Mouse (Mus musculus) stomach, embryonic 16.5 days (tissue): ENCODE data around the gene Tmem132c. TPM values are rescaled to one million over a fixed set of nuclear protein-coding genes. Genes with fewer than 3 reads are reported as not detected.

Source experiments
- ATAC-seq: fragments of 200-750 bp; cut with Nextera tagmentation; 2 replicates; pipeline ENCODE4 v1.8.0; 2017; ENCODE audit warnings: moderate number of reproducible peaks, moderate TSS enrichment; ENCODE audit not compliant: insufficient read depth, low FRiP score
- H3K27ac ChIP-seq: fragments of 300-500 bp; sonication (generic); 2 replicates; pipeline ENCODE4 v1.5.1; 2014; ENCODE audit warnings: low read length
- H3K27me3 ChIP-seq: fragments of 300-500 bp; sonication (generic); 2 replicates; pipeline ENCODE4 v1.6.1; 2014; ENCODE audit warnings: low read length, control low read depth, mixed read lengths; ENCODE audit not compliant: control insufficient read depth, insufficient read depth
- H3K36me3 ChIP-seq: fragments of 300-500 bp; sonication (generic); 2 replicates; pipeline ENCODE4 v1.6.1; 2014; ENCODE audit warnings: low read length; ENCODE audit not compliant: control insufficient read depth, insufficient read depth
- H3K4me1 ChIP-seq: fragments of 300-500 bp; sonication (generic); 2 replicates; pipeline ENCODE4 v1.6.1; 2014; ENCODE audit warnings: low read length, control low read depth, mixed read lengths; ENCODE audit not compliant: control insufficient read depth, insufficient read depth
- H3K4me2 ChIP-seq: fragments of 300-500 bp; sonication (generic); 2 replicates; pipeline ENCODE4 v1.6.1; 2014; ENCODE audit warnings: low read depth, low read length, mixed read lengths
- H3K4me3 ChIP-seq: fragments of 300-500 bp; sonication (generic); replicated peaks from 2 replicates; pipeline ENCODE4 v1.5.1; 2014; ENCODE audit warnings: mild to moderate bottlenecking, low read length
- H3K9ac ChIP-seq: fragments of 300-500 bp; sonication (generic); 2 replicates; pipeline ENCODE4 v1.6.1; 2014; ENCODE audit warnings: low read length
- H3K9me3 ChIP-seq: fragments of 300-500 bp; sonication (generic); replicated peaks from 2 replicates; pipeline ENCODE4 v1.6.1; 2016; ENCODE audit warnings: low read length, control low read depth; ENCODE audit not compliant: control insufficient read depth
- WGBS: fragments of 180-500 bp; shearing (Covaris S2); extraction: QIAGEN DNeasy Blood & Tissue Kit; methylation state at CpG from one replicate; pipeline ENCODE4 v1.1.7; 2014; 5-methylcytosine and 5-hydroxymethylcytosine counted together
- polyA plus RNA-seq: library from polyadenylated mRNA; unstranded; fragments of >200 nt; fragmentation: Nextera tagmentation; extraction: Ambion mirVana; gene quantifications from 2 replicates; pipeline ENCODE4 v1.2.1, GENCODE M21; 2015

Gene Tmem132c
- polyA plus RNA-seq, 1 experiment from 2014 or later: 1.4 TPM

DNA sequence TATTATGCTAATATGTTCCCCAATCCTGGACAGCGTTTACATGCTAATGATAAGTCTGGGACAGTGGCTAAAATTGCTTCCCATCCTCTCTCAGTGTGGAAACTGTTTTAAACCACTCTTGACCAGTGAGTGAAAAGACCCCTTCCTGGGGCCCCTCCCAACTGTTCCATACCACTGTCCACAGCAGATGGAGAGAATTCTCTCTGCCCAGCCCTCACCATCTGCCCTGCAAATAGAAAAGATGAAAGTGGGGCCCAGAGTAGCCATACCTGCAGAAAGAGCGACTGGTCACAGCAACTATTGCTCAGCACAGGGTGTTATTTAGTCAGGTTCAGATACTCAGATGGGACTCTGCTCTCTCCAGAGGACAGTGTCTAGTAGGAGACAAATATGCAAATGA is 306.5 kb downstream of the Tmem132c start:
- H3K4me3 ChIP-seq: no peak overlapping the region
- no peak overlapping the region for H3K9ac ChIP-seq
- H3K27me3 ChIP-seq: no peaks in the 10 kb centered on the region
- no peaks in the 10 kb centered on the region for H3K4me1 ChIP-seq
- H3K4me2 ChIP-seq: no peak overlapping the region
- H3K27ac ChIP-seq: no peak overlapping the region
- H3K36me3 ChIP-seq: no peaks in the 10 kb centered on the region
- 77% methylated on average over 2 of the region's 2 CpGs for WGBS
- ATAC-seq: no peak
- no peaks in the 10 kb centered on the region for H3K9me3 ChIP-seq

DNA sequence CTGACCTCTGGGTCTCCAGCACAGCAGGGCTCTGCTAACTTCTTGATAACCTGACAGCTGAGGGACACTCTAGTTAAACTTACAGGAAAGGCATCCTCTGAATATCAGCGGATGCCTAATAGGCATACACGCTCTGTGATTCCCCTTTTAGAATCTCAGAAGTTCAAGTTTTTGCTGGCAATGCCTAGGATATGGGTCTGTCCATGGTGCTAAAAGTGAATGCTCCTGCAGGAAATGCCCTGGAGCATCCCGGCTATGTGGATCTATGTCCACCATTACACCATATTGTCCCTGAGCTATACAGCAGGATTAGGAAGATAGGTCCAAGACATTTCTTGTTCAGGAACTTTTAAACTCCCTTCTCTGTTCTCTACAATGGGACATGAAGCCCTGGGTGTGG is 319.5 kb downstream of the Tmem132c start:
- no peak overlapping the region for H3K4me3 ChIP-seq
- H3K9ac ChIP-seq: no peak overlapping the region
- no peaks in the 10 kb centered on the region for H3K9me3 ChIP-seq
- WGBS: 80% methylated on average over 3 of the region's 3 CpGs
- no peak overlapping the region for H3K27ac ChIP-seq
- no peak overlapping the region for H3K4me2 ChIP-seq
- no peaks in the 10 kb centered on the region for H3K36me3 ChIP-seq
- ATAC-seq: no peak
- no peaks in the 10 kb centered on the region for H3K27me3 ChIP-seq
- H3K4me1 ChIP-seq: no peaks in the 10 kb centered on the region

DNA sequence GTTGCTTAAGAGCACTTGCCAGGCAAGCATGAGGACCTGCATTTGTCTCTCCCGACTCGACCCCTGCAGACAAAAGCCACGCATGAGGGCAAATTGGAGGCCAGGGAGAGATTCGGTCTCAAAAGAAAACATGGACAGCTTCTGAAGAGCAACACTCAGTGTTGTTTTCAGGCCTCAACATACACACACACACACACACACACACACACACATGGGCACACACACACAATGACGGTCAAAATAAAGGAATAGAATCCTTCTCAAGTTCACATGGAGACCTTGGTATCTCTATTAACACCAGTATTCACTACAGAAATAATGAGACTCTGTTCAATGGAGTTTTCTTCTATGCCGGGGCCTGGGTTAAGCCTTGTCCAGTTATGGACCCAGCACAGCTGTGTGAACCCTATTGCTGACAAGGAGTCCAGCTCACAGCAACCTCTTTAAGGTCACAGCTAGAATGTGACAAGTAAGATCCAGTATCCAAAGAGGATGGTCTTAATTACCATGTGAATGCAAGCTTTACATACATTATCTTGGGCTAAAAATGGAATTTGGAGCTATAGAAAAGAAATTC is 325.6 kb downstream of the Tmem132c start:
- Histone ChIP-seq H3K27me3 (no peaks in the 10 kb centered on the region), H3K4me2 (no peak overlapping the region), H3K4me1 (no peaks in the 10 kb centered on the region), H3K4me3 (no peak overlapping the region), H3K9ac (no peak overlapping the region), H3K27ac (no peak overlapping the region), H3K36me3 (no peaks in the 10 kb centered on the region), H3K9me3 (no peaks in the 10 kb centered on the region)
- WGBS: 83% methylated on average over 6 of the region's 6 CpGs
- ATAC-seq: no peak

DNA sequence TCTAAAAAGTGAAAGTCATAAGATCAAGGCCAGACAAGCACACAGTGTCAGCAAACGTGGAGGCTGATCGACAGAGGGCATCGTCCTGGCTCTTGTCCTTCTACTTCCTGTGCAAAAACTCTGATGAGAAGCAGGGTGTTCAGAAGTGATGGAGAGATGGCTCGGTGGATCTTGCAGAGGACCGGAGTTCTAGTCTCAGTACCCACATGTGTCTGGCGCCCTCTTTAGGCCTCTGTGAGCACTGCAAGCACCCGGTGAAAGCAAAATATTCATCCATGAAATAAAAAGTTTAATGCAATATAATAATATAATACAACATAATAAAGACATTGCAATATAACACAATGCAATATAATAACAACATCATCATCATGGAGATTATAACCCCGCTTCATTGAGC is 335.8 kb downstream of the Tmem132c start:
- H3K4me2 ChIP-seq: no peak overlapping the region
- no peak for ATAC-seq
- H3K9me3 ChIP-seq: no peaks in the 10 kb centered on the region
- WGBS: 53% methylated on average over 8 of the region's 8 CpGs
- H3K4me1 ChIP-seq: no peaks in the 10 kb centered on the region
- no peak overlapping the region for H3K4me3 ChIP-seq
- H3K9ac ChIP-seq: no peak overlapping the region
- no peaks in the 10 kb centered on the region for H3K36me3 ChIP-seq
- H3K27ac ChIP-seq: no peak overlapping the region
- no peaks in the 10 kb centered on the region for H3K27me3 ChIP-seq

DNA sequence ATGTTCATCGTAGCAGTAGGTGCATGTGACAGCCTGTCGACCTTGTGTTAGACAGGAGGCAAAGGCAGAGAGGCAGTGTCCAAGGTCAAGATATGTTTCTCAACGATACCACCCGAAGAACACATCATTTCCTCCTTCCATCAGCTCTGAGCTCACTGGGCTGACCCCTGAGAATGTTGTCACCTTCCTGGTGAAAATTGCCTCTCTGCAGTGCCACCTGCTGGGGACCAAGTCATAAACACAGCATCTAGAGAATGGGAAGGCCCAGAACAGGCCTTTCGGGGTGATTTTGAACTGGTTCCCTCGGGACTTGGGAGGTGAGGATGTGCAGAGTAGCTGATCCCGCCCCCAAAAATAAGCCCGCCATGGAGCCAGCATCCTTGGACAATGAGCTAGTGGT is 342.1 kb downstream of the Tmem132c start:
- Histone ChIP-seq H3K27me3 (no peaks in the 10 kb centered on the region), H3K36me3 (no peaks in the 10 kb centered on the region; the same call in 1 of the 2 replicates), H3K4me3 (no peak overlapping the region), H3K9me3 (no peaks in the 10 kb centered on the region), H3K9ac (no peak overlapping the region), H3K4me1 (no peaks in the 10 kb centered on the region), H3K4me2 (no peak overlapping the region), H3K27ac (no peak overlapping the region)
- WGBS: 84% methylated on average over 8 of the region's 8 CpGs
- ATAC-seq: no peak

DNA sequence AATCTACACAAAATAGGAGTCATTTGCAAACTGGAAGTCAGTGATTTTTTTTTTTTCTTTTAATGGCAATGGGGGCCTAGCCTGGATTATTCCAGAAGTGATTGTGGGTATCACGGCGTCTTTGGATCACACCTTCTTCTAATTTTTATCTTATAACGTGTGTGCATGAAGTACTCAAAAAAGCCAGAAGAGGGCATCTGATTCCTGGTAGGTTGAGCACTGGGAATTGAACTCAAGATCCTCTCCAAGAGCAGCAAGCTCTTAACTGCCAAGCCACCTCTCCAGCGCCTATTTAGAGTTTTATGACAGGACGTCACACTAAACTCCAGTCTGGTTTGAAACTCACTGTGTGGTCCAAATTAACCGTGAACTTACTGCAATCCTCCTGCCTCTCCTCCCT is 346.2 kb downstream of the Tmem132c start:
- Histone ChIP-seq H3K4me1 (no peaks in the 10 kb centered on the region), H3K27me3 (no peaks in the 10 kb centered on the region), H3K36me3 (no peaks in the 10 kb centered on the region; the same call in 1 of the 2 replicates), H3K27ac (no peak overlapping the region), H3K4me3 (no peak overlapping the region), H3K9me3 (no peaks in the 10 kb centered on the region), H3K4me2 (no peak overlapping the region), H3K9ac (no peak overlapping the region)
- no peak for ATAC-seq
- 72% methylated on average over 6 of the region's 6 CpGs for WGBS

DNA sequence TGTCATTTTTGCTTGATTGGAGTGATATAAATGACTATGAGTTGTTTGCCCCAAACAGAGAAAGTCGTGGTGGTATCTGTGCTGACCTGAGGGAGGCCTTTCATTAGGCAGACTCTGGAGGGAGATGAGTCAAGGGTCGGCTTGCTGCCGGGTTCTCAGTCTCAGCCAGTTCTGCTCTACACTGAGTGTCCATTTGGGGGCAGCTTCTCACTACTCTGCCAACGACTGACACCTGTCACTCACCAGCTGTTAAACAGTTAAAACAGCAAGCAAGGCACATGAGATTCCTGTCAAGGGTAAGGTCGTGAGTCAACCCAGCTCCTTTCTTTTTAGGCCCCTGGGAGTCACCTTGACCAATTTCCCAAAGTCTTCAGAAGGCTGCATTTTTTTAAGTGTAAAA is 350.8 kb downstream of the Tmem132c start:
- no peaks in the 10 kb centered on the region for H3K27me3 ChIP-seq
- no peak overlapping the region for H3K9ac ChIP-seq
- H3K4me3 ChIP-seq: no peak overlapping the region
- no peaks in the 10 kb centered on the region for H3K9me3 ChIP-seq
- no peak overlapping the region for H3K27ac ChIP-seq
- no peaks in the 10 kb centered on the region for H3K4me1 ChIP-seq
- H3K36me3 ChIP-seq: peaks cover 15% of the 10 kb centered on the region
- no peak for ATAC-seq
- WGBS: 67% methylated on average over 5 of the region's 5 CpGs
- no peak overlapping the region for H3K4me2 ChIP-seq

DNA sequence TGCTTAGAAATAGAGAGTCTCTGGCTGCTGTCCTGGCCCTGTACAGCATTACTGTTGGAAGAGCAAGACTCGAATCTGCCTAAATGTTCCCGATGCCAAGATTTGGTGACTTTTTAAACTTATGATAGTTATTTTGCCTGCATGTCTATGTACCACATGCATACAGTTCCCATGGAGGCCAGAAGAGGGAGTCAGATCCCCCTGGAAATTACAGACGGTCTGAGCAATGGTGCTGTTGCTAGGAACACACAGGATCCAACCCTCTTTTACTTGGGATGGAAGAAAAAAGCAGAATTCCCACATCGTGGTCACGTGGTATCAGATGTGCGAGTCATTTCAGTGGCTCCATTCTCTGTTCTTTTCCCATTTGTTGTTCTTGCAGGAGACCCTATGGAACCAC is 351.2 kb downstream of the Tmem132c start:
- 83% methylated on average over 6 of the region's 6 CpGs for WGBS
- H3K27ac ChIP-seq: no peak overlapping the region
- H3K36me3 ChIP-seq: peaks cover 15% of the 10 kb centered on the region
- no peak overlapping the region for H3K4me3 ChIP-seq
- H3K4me2 ChIP-seq: no peak overlapping the region
- H3K4me1 ChIP-seq: no peaks in the 10 kb centered on the region
- H3K9ac ChIP-seq: no peak overlapping the region
- ATAC-seq: no peak
- no peaks in the 10 kb centered on the region for H3K27me3 ChIP-seq
- H3K9me3 ChIP-seq: no peaks in the 10 kb centered on the region

DNA sequence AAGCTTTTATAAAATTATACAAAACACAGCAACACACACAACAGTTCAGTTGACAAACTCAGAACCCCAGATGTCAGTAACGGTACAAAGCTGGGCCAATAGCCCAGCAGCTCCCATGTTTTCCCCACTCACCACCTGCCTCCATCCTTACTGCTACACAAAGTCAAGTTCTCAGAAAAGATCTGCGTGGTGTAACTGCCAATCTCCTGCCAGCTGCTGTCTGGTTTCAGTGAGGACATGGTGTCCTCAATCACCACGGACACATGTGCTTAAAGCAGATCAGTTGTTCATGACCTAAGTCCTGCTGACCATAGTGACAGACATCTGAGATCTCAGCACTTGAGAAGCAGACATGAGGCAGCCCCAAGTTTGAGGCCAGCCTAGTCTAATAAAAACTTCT is 354.1 kb downstream of the Tmem132c start:
- Histone ChIP-seq H3K4me1 (no peaks in the 10 kb centered on the region), H3K27me3 (no peaks in the 10 kb centered on the region), H3K9me3 (no peaks in the 10 kb centered on the region), H3K4me2 (no peak overlapping the region), H3K36me3 (peaks cover 15% of the 10 kb centered on the region), H3K4me3 (no peak overlapping the region), H3K9ac (no peak overlapping the region), H3K27ac (no peak overlapping the region)
- ATAC-seq: no peak
- 93% methylated on average over 3 of the region's 3 CpGs for WGBS

DNA sequence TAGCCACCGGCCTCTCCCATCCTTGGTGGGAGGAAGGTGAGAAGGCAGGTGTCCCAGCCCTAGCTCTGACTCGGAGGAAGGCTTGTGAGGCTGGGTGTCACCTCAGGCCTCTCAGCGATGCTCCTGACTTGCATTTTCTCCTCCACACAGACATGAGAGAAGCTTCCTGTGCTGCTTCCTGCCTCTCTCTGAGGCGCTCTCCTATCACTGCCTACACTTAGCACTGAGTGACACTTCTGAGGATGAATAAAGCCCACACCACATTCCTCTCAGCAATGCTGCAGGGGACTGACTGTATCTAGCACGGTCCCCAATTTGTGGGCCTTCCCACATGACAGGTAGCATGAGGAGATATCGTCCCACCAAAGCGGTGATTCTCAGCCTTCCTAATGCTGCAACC is 355.3 kb downstream of the Tmem132c start:
- ATAC-seq: no peak
- Histone ChIP-seq H3K9ac (no peak overlapping the region), H3K4me3 (no peak overlapping the region), H3K4me2 (no peak overlapping the region), H3K36me3 (peaks cover 19% of the 10 kb centered on the region), H3K4me1 (no peaks in the 10 kb centered on the region), H3K9me3 (no peaks in the 10 kb centered on the region), H3K27ac (no peak overlapping the region), H3K27me3 (no peaks in the 10 kb centered on the region)
- 95% methylated on average over 7 of the region's 7 CpGs for WGBS
